Mouse (Mus musculus) cerebellum, postnatal 14 days (tissue): ENCODE results near the gene Primpol.
"Not testable (repeated sequence)": the region's sequence is repeated elsewhere in the genome, so short reads cannot be mapped to it uniquely, and the experiment has no call there.

Source experiments
- DNase-seq, 2 experiments: peaks; one replicate each; pipeline ENCODE4 v3.0.0; 2021; ENCODE audit warnings: mixed read lengths in 2 of 2

Primpol gene

GRCm38 (mm10) chr8:46600959-46601707, 15.9 kb downstream of the Primpol start:
- no peak for DNase-seq

GRCm38 (mm10) chr8:46599314-46599904, 17.6 kb downstream of the Primpol start:
- DNase-seq, result no peak

GRCm38 (mm10) chr8:46598753-46599152, 18.3 kb downstream of the Primpol start:
- DNase-seq, result no peak

DNA sequence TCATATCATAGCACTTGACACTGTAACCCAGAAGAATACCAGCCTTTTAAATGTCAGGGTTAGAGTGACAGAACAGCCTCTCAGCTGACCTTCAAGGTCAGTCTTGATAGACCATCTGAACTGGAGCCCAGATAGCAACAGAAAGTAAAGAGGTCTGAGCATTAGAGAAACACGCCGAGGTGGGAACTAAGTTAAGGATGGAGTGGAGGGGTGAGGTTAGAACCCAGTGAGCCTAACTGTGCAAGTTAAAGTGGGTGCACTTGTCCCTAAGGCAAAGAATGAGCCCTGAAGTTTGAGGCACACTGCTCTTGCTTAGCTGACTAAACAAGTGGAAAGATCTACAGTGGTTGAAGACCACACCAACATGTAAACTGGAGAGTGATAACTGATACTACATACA, 18.9 kb downstream of the Primpol start:
- no peak for DNase-seq

- DNase-seq, result no peak
Measured at GRCm38 (mm10) chr8:46597411-46597810, 19.6 kb downstream of the Primpol start.

GRCm38 (mm10) chr8:46596530-46596929, 20.5 kb downstream of the Primpol start:
- no peak for DNase-seq

DNA sequence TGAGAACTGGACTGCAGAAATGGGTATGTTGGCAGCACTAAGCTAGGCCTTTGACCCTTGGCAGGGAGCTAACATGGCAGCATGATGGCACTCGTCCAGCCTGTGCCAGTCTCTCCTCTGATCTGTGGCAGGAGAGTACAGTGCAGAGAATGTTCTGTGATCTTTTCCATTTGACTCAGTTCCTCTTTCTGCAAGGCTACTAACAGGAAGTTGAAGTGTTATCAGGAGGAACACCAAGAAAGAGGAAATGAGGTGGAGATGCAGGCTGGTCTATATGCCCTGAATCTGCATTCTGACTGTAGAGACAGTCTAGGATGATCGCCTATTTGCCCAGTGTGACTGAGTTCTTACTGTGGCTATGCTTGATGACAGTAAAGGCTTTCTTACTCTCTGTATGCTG, 21.4 kb downstream of the Primpol start:
- DNase-seq, result peak; percentile 19 to 32

DNA sequence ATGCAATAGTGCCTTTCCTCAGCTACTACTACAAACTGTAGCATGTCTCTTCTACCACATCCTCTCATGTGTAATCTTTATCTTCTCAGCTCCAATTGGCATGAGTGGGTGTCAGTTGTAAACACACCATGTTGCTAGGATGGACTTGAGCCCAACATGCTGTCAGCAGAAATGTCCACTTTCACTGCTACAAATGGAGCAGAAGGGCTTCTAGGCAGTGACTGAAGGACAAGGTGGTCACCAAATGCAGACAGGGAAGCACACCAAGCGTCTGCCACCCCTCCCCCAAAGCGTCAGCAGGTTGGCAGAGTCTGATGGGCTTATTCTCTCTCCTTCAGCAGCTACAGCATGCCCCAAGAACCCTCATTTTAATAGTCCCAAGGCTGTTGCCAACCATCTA, 23.2 kb downstream of the Primpol start:
- peak; percentile 88 to 89 for DNase-seq

- peak; percentile 64 to 77 for DNase-seq
Measured at GRCm38 (mm10) chr8:46593067-46593466, 23.9 kb downstream of the Primpol start.

DNA sequence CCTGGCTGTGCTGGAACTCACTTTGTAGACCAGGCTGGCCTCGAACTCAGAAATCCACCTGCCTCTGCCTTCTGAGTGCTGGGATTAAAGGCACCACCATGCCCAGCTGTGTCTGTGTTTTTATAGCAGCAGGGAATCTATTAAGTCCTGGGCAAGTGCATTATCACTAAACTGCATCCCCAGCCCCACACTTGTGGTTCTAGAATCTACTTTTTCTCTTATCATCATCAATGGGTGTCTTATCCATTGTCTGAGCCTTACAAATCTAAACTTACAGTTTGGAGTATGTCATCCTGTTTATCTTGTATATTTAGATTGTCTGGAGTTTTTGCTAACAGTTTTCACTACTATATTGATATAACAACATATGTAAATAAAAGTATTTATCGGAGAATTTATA, 28.3 kb downstream of the Primpol start:
- no peak for DNase-seq

DNA sequence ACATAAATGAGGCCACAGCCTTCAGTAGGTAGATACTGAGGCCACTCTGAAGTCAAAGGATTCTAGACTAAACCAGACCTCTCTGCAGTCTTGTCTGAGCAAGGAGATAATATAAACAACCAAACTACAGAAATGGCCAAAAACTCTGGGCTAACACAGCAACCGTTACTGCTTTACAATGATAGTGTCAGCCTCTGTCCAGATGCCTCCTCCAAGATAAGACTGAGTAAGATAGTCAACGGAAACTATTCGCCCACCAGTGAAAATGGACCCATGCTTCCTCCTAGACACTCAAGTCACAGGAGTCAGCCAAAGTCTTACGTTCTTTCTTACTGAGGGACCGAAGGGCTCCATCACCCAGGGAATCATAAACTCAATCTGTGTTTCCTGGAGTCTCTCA, 29.1 kb downstream of the Primpol start:
- DNase-seq, result no peak

DNA sequence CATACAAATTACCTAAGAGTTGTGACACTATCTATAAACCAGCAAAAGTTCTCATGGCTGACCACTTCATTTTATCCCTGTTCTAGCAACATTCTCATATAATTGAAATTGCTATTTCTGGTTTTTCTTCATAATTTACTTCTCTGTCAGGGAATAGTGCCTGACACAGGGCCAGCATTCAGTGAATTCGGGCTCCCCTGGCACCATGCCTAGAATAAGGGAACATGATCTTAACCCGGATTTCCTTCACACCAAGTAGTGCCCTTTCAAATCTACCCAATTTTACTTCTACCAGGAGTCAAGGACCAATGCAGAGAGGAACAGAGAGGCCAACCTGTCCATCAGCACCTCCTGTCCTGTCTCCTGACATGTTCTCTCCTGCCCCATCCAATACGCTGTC, 31.4 kb downstream of the Primpol start:
- no peak for DNase-seq

DNA sequence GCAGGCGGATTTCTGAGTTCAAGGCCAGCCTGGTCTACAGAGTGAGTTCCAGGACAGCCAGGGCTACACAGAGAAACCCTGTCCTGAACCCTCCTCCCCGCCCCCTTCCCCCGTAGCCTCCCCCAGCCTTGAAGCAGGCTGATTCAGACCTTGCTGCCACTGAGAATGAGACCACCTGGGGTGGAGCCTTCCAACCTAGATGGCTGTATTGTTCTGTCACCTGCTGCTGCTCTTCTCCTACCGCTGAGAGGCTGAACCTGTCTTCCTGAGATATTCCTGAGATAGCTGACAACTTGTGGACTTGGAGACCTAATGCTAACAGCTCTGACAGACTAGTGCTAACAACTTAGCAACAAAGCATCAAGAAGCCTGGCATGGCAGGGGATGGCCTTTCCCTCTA, 32.7 kb downstream of the Primpol start:
- not testable (repeated sequence) for DNase-seq

- no peak for DNase-seq
Measured at GRCm38 (mm10) chr8:46578794-46579193, 38.2 kb downstream of the Primpol start.

- DNase-seq, result no peak
Measured at GRCm38 (mm10) chr8:46573964-46574363, 43.0 kb downstream of the Primpol start.

DNA sequence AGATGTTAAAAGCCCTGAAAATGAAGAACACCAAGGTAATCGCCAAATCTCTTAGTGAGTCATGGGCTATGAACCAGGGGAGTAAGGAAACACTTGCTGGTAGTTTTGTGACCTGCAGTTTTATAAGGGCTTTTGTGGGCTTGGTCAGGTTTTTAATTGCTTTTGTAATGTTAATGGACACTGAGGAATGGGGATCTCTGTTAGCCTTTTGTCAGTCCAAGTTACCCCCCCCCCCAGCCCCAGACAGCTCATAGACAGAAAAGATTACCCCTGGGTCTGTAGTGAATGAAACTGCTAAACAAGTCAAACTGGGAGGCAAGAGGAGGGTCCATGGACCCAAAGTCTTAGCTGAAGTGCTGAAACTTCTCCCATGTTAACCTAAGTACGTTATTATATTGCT, 43.6 kb downstream of the Primpol start:
- DNase-seq, result no peak

DNA sequence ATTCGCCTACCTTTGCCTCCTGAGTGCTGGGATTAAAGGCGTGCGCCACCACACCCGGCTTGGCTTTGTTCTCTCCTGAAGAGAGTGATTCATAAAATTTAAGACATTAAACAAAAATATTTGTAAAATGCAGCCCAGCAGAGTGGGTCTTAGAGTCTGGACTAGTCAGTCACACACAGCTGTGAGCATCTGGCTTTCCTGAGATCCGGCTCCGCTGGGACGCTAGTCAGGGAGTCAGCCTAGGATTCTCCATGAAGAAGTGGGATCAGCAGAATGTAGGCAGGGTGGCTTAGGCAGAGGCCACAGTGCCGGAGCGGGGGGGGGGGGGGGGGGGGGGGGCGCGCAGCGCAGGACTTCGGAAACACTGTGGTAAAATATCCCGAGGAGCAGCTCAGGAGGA, 46.3 kb downstream of the Primpol start:
- DNase-seq, result no peak

- no peak for DNase-seq
Measured at GRCm38 (mm10) chr8:46569659-46570441, 47.2 kb downstream of the Primpol start.

DNA sequence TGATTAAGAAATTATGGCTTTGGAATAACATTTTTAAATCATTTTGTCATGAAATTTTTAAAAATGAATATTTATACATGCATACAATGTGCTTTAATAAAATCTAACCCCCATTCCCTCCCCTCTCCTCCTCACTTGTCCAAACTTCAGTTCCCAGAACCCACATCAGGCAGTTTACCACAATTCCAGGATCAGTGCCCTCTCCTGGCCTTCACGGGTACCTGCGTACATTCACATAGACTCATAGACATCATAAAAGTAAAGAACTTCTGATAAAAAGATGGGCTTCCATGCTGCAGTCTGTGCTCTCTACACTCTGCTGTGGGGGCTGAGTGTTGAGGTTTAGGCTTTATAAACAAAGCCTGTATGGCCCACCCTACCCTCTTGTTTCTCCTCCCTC, 48.1 kb downstream of the Primpol start:
- no peak for DNase-seq

- DNase-seq, result no peak
Measured at GRCm38 (mm10) chr8:46567946-46568345, 49.1 kb downstream of the Primpol start.

DNA sequence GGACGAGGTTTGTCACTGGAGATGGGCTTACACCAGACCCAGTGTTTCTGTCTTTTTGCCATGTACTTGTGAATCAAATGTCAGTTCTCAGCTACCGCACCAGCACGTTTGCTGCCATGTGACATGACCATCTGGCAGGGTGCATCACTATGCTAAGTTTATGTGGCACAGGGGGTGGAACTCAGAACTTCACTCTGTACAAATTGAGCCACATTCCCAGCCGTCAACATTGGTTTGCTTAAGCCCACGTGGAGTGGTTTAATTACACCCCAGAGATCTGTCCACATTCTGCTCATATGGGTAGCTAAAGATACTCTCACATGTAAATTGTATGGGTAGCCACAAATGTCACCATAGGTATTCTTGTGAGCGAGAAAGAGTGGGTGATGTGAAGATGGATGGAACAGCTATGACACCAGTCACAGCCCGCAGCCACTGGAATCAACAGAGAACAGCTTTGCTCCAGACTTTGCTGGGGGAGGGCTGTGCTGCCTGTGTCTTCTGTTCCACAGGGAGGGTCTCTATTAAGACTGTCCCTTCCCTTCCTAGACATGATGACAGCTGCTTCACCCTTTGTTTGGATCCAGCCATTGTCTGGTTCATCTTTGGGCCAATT, 50.0 kb downstream of the Primpol start:
- no peak for DNase-seq

DNA sequence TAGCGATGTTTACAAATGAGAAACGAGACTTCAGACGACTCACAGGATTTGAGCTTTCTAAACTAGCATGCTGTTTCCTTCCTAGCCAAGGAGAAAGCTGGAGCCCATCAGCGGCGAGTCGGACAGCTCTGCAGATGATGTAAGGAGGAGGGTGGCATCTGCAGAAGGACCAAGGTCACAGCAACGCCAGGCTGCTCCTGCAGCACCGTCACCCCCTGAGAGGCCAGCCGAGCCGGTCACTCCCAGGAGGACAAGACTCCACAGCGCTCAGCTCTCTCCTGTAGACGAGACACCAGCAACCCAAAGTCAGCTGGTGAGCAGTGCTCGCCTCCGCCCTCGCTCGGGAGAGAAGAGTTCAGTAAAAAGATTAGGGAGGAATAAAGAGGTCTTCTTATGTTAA, 54.7 kb downstream of the Primpol start:
- DNase-seq, result no peak

- peak; percentile 76 to 83 for DNase-seq
Measured at GRCm38 (mm10) chr8:46559428-46559827, 57.6 kb downstream of the Primpol start.

DNA sequence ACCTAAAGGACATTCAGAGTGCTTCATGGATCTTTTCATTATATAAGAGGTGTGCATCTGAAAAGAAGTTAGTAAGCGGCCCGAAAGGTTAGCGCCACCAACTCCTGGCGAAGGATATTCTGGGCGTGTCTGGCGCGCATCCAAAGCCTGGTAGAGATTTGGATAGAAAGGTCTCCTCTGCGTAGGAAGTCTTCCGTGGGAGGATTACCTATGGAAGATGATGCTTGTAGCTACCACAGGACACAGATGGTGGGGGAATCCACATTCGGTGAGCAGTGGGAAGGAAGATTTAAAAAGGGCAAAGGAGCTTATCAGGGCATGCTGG, 64.6 kb downstream of the Primpol start:
- peak; percentile 48 to 65 for DNase-seq
